Mouse (Mus musculus): ENCODE data around the gene Tmem256.

GRCm38 (mm10) chr11:69800138-69800391 is 38.2 kb upstream of the Tmem256 start:
- TF ChIP-seq CTCF (IDR thresholded peaks at IDR 0.05; ENCODE audit: low read depth): no peak
- TF ChIP-seq EP300 (IDR thresholded peaks at IDR 0.05; ENCODE audit: low read depth): no peak

Data from liver, embryonic 14.5 days (tissue).